Mouse (Mus musculus): Measurements from ENCODE around the gene Fam83e.

The Fam83e gene

GRCm38 (mm10) chr7:45720413-45721233, at the start of gene Fam83e:
TSS of gene Fam83e (plus strand) at chr7:45721212.
- no peak for DNase-seq (ENCODE audit: low read depth, low spot score)

GRCm38 (mm10) chr7:45677627-45678295, 43.3 kb upstream of the Fam83e start:
- DNase-seq (ENCODE audit: low read depth, low spot score) = no peak

GRCm38 (mm10) chr7:45678513-45678912, 42.5 kb upstream of the Fam83e start:
- no peak for DNase-seq (ENCODE audit: low read depth, low spot score)

GRCm38 (mm10) chr7:45679966-45680621, 40.9 kb upstream of the Fam83e start:
- DNase-seq (ENCODE audit: low read depth, low spot score) = no peak

- no peak for DNase-seq (ENCODE audit: low read depth, low spot score)
Measured at GRCm38 (mm10) chr7:45681046-45681736, 39.8 kb upstream of the Fam83e start.

- DNase-seq (ENCODE audit: low read depth, low spot score) = peak; percentile 89
Measured at GRCm38 (mm10) chr7:45682144-45683126, 38.6 kb upstream of the Fam83e start.

GRCm38 (mm10) chr7:45683396-45684050, 37.5 kb upstream of the Fam83e start, which contains the start of gene Ntn5:
TSS of gene Ntn5 (plus strand) at chr7:45684022.
- DNase-seq (ENCODE audit: low read depth, low spot score) = no peak

- no peak for DNase-seq (ENCODE audit: low read depth, low spot score)
Measured at GRCm38 (mm10) chr7:45685811-45686210, 35.2 kb upstream of the Fam83e start.

- no peak for DNase-seq (ENCODE audit: low read depth, low spot score)
Measured at GRCm38 (mm10) chr7:45686841-45687240, 34.2 kb upstream of the Fam83e start.

GRCm38 (mm10) chr7:45689099-45689498, 31.9 kb upstream of the Fam83e start:
- no peak for DNase-seq (ENCODE audit: low read depth, low spot score)

- no peak for DNase-seq (ENCODE audit: low read depth, low spot score)
Measured at GRCm38 (mm10) chr7:45689800-45690199, 31.2 kb upstream of the Fam83e start.

- DNase-seq (ENCODE audit: low read depth, low spot score) = no peak
Measured at GRCm38 (mm10) chr7:45692364-45692763, 28.6 kb upstream of the Fam83e start.

- no peak for DNase-seq (ENCODE audit: low read depth, low spot score)
Measured at GRCm38 (mm10) chr7:45693921-45694591, 27.0 kb upstream of the Fam83e start, which contains the start of gene Sec1. TSS of gene Sec1 (minus strand) at chr7:45694402.

GRCm38 (mm10) chr7:45695098-45695497, 25.9 kb upstream of the Fam83e start:
- DNase-seq (ENCODE audit: low read depth, low spot score) = no peak

GRCm38 (mm10) chr7:45697894-45698293, 23.1 kb upstream of the Fam83e start:
- no peak for DNase-seq (ENCODE audit: low read depth, low spot score)

GRCm38 (mm10) chr7:45699523-45700141, 21.4 kb upstream of the Fam83e start, which contains the start of gene Car11:
TSS of gene Car11 (plus strand) at chr7:45699843.
- no peak for DNase-seq (ENCODE audit: low read depth, low spot score)

GRCm38 (mm10) chr7:45700301-45701015, 20.6 kb upstream of the Fam83e start:
- no peak for DNase-seq (ENCODE audit: low read depth, low spot score)

- DNase-seq (ENCODE audit: low read depth, low spot score) = no peak
Measured at GRCm38 (mm10) chr7:45701072-45701471, 19.9 kb upstream of the Fam83e start.
